Mouse (Mus musculus) heart, postnatal 0 days (tissue): ENCODE data around the gene Khdrbs1.
A peak's percentile ranks its signal among the peaks of the same experiment; 100 is the strongest.

Experiments
- CTCF ChIP-seq: IDR thresholded peaks from 2 replicates; pipeline ENCODE4 v1.5.1; 2016; ENCODE audit warnings: antibody characterized with exemption, control low read depth, low read depth
- EP300 ChIP-seq: IDR thresholded peaks from 2 replicates; pipeline ENCODE4 v1.6.1; 2016; ENCODE audit warnings: antibody characterized with exemption, low read depth

DNA sequence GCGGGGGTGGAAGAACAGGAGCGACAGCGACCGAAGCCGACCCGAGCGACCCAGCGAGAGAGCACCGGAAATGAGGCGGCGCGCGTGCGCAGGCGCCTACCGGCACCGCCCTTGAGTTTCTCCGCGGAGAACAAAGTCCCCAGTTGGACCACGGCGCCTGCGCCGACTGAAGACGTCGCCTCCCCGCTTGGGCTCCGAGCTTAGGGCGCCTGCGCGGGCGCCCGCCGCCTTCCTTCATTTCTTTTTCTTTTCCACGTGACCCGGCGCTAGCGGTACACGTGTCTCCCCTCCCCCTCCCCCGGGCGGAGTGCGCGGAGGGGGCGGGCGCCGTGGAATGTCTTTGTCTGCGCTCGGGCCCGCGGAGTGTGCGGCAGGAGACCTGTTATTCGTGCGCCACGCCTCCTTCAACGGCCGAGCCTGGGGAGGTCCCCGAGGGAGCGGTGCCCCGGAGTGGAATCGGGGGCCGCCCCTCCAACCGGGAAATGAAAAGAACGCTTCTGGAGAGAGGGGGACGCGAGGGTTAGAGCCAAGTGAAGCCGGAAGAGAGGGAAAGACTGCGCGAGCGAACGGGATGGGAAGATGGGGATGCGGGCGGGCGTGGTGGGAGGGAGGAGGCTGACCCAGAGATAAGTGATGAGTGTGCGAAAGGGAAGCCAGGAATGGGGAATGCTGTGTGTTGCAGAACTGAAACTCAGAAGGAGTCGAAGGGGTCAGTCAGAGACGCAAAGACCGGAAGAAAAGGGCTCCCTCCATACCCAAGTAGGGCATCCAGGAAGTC lies at the start of gene Khdrbs1:
- TF ChIP-seq EP300 (peak; percentile 94), CTCF (no peak)
